Mouse (Mus musculus) hindlimb bud, embryonic 11.5 days (tissue): ENCODE data around the gene Capn1.

ENCODE experiments used
- DNase-seq: peaks from one replicate; pipeline ENCODE4 v3.0.0-alpha.2; 2012; ENCODE audit warnings: low read depth, low spot score; ENCODE audit errors: extremely low spot score

The Capn1 gene

GRCm38 (mm10) chr19:5954936-5955335 is 60.8 kb downstream of the Capn1 start:
- no peak for DNase-seq

- DNase-seq: no peak
Observed at GRCm38 (mm10) chr19:5954031-5954710, 61.5 kb downstream of the Capn1 start.

- DNase-seq: no peak
Observed at GRCm38 (mm10) chr19:5953201-5953770, 62.4 kb downstream of the Capn1 start.

- no peak for DNase-seq
Observed at GRCm38 (mm10) chr19:5952071-5952691, 63.5 kb downstream of the Capn1 start.

GRCm38 (mm10) chr19:5951631-5952030 is 64.1 kb downstream of the Capn1 start:
- DNase-seq: no peak

- DNase-seq: no peak
Observed at GRCm38 (mm10) chr19:5950218-5950617, 65.5 kb downstream of the Capn1 start.

- no peak for DNase-seq
Observed at GRCm38 (mm10) chr19:5945891-5946290, 69.8 kb downstream of the Capn1 start.

GRCm38 (mm10) chr19:5945027-5945426 is 70.7 kb downstream of the Capn1 start:
- no peak for DNase-seq

GRCm38 (mm10) chr19:5944145-5944544 is 71.6 kb downstream of the Capn1 start:
- no peak for DNase-seq

GRCm38 (mm10) chr19:5943404-5943803 is 72.3 kb downstream of the Capn1 start:
- DNase-seq: no peak

- no peak for DNase-seq
Observed at GRCm38 (mm10) chr19:5942581-5942980, 73.1 kb downstream of the Capn1 start.

GRCm38 (mm10) chr19:5940656-5941055 is 75.0 kb downstream of the Capn1 start:
- no peak for DNase-seq

GRCm38 (mm10) chr19:5940173-5940572 is 75.5 kb downstream of the Capn1 start:
- no peak for DNase-seq

- no peak for DNase-seq
Observed at GRCm38 (mm10) chr19:5939715-5940114, 76.0 kb downstream of the Capn1 start.
